Mouse (Mus musculus) A20 (cell line): ENCODE measurements around the gene Pttg1.

Experiments used
- DNase-seq: peaks from one replicate; pipeline ENCODE4 v3.0.0-alpha.2; 2011; ENCODE audit warnings: low read depth, low spot score

Gene Pttg1

GRCm38 (mm10) chr11:43425824-43426413, at the start of gene Pttg1:
TSS of gene Pttg1 (minus strand) at chr11:43426251.
- peak; percentile 91 for DNase-seq

- DNase-seq: no peak
Measured at GRCm38 (mm10) chr11:43474225-43474774, 48.2 kb upstream of the Pttg1 start, which contains the start of gene C1qtnf2. TSS of gene C1qtnf2 (plus strand) at chr11:43474276.

GRCm38 (mm10) chr11:43473635-43474224, 47.7 kb upstream of the Pttg1 start:
- no peak for DNase-seq

GRCm38 (mm10) chr11:43473115-43473514, 47.1 kb upstream of the Pttg1 start:
- DNase-seq: no peak

GRCm38 (mm10) chr11:43470881-43471820, 45.1 kb upstream of the Pttg1 start:
- DNase-seq: no peak

GRCm38 (mm10) chr11:43470118-43470517, 44.1 kb upstream of the Pttg1 start:
- no peak for DNase-seq

GRCm38 (mm10) chr11:43463204-43463603, 37.2 kb upstream of the Pttg1 start:
- no peak for DNase-seq

GRCm38 (mm10) chr11:43452266-43452665, 26.2 kb upstream of the Pttg1 start:
- peak; percentile 18 for DNase-seq

- no peak for DNase-seq
Measured at GRCm38 (mm10) chr11:43451322-43451721, 25.3 kb upstream of the Pttg1 start.

- no peak for DNase-seq
Measured at GRCm38 (mm10) chr11:43449916-43450315, 23.9 kb upstream of the Pttg1 start.

GRCm38 (mm10) chr11:43443183-43443582, 17.1 kb upstream of the Pttg1 start:
- DNase-seq: no peak

- DNase-seq: no peak
Measured at GRCm38 (mm10) chr11:43441121-43441520, 15.1 kb upstream of the Pttg1 start.

GRCm38 (mm10) chr11:43434024-43434407, 8.0 kb upstream of the Pttg1 start:
- DNase-seq: no peak

- peak; percentile 88 for DNase-seq
Measured at GRCm38 (mm10) chr11:43433254-43434023, 7.4 kb upstream of the Pttg1 start, which contains the start of gene Slu7. TSS of gene Slu7 (plus strand) at chr11:43433744.

GRCm38 (mm10) chr11:43426414-43426884, 398 bp upstream of the Pttg1 start:
- no peak for DNase-seq

GRCm38 (mm10) chr11:43425166-43425709, 813 bp downstream of the Pttg1 start:
- no peak for DNase-seq

GRCm38 (mm10) chr11:43424386-43424785, 1.7 kb downstream of the Pttg1 start:
- DNase-seq: peak; percentile 35

GRCm38 (mm10) chr11:43417201-43417600, 8.8 kb downstream of the Pttg1 start:
- DNase-seq: no peak

GRCm38 (mm10) chr11:43412771-43413451, 13.1 kb downstream of the Pttg1 start:
- peak; percentile 78 for DNase-seq

GRCm38 (mm10) chr11:43411413-43411812, 14.6 kb downstream of the Pttg1 start:
- DNase-seq: peak; percentile 87
